Mouse (Mus musculus): ENCODE measurements around the gene Cspg5. TPM values are rescaled to one million over a fixed set of nuclear protein-coding genes. Genes with fewer than 3 reads are reported as not detected.

Cspg5 gene
- polyA plus RNA-seq, 1 experiment from 2014 or later: 3.5 TPM

GRCm38 (mm10) chr9:110293254-110293718 lies 49.7 kb downstream of the Cspg5 start:
- Histone ChIP-seq H3K4me2 (ENCODE audit: low read length) (no peak overlapping the region), H3K36me3 (ENCODE audit: control insufficient read depth, insufficient read depth, low read length) (no peaks in the 10 kb centered on the region), H3K4me3 (ENCODE audit: low read depth, low read length) (no peak overlapping the region), H3K4me1 (replicated peaks; ENCODE audit: control insufficient read depth, insufficient read depth, low read length) (no peaks in the 10 kb centered on the region), H3K9me3 (ENCODE audit: control insufficient read depth, low read length) (no peaks in the 10 kb centered on the region), H3K27ac (ENCODE audit: low read depth) (no peak overlapping the region), H3K27me3 (replicated peaks; ENCODE audit: control insufficient read depth, insufficient read depth, low read length) (no peaks in the 10 kb centered on the region), H3K9ac (ENCODE audit: low read length) (no peak overlapping the region)
- WGBS: 67% methylated on average over 12 of the region's 12 CpGs
- ATAC-seq (replicated peaks; ENCODE audit: low FRiP score, low TSS enrichment, low read depth) (no peak), DNase-seq (ENCODE audit: low spot score) (no peak)

DNA sequence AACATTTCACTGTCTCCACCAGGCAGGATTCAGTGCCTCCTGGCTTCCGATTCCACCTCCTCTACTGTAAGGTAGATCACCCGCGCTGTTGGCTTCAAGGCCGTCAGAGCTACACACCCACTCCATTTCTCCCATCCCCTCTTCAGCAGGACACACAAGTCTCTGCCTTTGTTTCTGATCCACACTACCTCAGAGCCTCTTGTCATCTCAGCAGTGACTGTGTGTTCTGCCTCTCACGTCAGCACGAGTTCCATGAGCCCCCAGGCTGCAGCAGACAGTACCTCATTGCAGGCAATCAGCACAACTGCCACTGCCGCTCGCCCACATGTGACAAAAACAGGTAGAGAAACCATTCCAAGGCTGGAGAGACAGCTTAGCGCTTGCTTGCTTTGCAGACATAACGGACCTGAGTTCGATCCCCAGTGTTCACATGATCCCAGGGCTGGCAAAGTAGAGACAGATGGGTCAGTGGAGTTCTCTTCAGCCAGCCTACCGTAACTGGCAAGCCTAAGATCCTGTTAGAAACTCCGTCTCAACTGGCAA lies 50.4 kb downstream of the Cspg5 start:
- no peak overlapping the region for H3K4me2 ChIP-seq (ENCODE audit: low read length)
- H3K9me3 ChIP-seq (ENCODE audit: control insufficient read depth, low read length): no peaks in the 10 kb centered on the region
- ATAC-seq (replicated peaks; ENCODE audit: low FRiP score, low TSS enrichment, low read depth) (no peak), DNase-seq (ENCODE audit: low spot score) (no peak)
- no peak overlapping the region for H3K27ac ChIP-seq (ENCODE audit: low read depth)
- no peaks in the 10 kb centered on the region for H3K27me3 ChIP-seq (replicated peaks; ENCODE audit: control insufficient read depth, insufficient read depth, low read length)
- H3K4me1 ChIP-seq (replicated peaks; ENCODE audit: control insufficient read depth, insufficient read depth, low read length): no peaks in the 10 kb centered on the region
- no peak overlapping the region for H3K9ac ChIP-seq (ENCODE audit: low read length)
- H3K36me3 ChIP-seq (ENCODE audit: control insufficient read depth, insufficient read depth, low read length): no peaks in the 10 kb centered on the region
- 81% methylated on average over 13 of the region's 13 CpGs for whole genome bisulfite sequencing
- no peak overlapping the region for H3K4me3 ChIP-seq (ENCODE audit: low read depth, low read length)

GRCm38 (mm10) chr9:110294786-110295185 lies 51.2 kb downstream of the Cspg5 start:
- no peaks in the 10 kb centered on the region for H3K27me3 ChIP-seq (replicated peaks; ENCODE audit: control insufficient read depth, insufficient read depth, low read length)
- H3K9ac ChIP-seq (ENCODE audit: low read length): no peak overlapping the region
- no peak overlapping the region for H3K4me3 ChIP-seq (ENCODE audit: low read depth, low read length)
- DNase-seq (ENCODE audit: low spot score) (no peak), ATAC-seq (replicated peaks; ENCODE audit: low FRiP score, low TSS enrichment, low read depth) (no peak)
- WGBS: 35% methylated on average over 3 of the region's 3 CpGs
- H3K4me2 ChIP-seq (ENCODE audit: low read length): no peak overlapping the region
- no peaks in the 10 kb centered on the region for H3K9me3 ChIP-seq (ENCODE audit: control insufficient read depth, low read length)
- no peaks in the 10 kb centered on the region for H3K36me3 ChIP-seq (ENCODE audit: control insufficient read depth, insufficient read depth, low read length)
- H3K27ac ChIP-seq (ENCODE audit: low read depth): no peak overlapping the region
- no peaks in the 10 kb centered on the region for H3K4me1 ChIP-seq (replicated peaks; ENCODE audit: control insufficient read depth, insufficient read depth, low read length)

DNA sequence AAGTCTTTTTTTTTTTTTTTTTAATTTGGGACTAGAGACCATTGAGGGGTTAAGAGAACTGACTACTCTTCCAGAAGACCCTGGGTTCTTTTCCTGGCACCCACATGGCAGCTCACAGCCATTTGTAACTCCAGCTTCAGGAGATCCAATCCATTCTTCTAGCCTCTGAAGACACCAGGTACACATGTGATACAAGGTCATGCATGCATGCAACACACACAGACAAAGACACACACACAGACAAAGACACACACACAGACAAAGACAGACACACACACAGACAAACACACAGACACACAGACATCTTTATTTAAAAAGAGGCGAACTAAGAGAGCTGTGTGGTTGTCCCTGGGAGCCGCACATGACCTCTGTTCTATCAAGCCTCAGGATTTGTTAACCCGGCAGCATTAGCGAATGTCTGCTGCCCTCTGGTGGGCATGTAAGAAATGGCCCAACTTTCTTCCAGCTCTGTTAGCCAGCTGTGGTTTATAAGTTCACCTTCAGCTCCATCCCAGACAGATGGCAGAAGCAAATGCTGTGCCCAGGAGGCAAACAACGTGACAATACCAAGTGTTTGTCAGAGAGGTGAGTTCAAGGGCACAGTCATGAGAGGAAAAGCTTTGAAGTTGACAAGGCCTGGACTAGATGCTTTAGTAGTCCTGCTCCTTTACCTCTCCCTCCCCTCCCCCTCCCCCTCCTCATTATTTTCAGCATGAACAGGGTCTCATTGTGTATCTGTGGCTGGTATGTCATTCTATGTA lies 53.5 kb downstream of the Cspg5 start:
- 7% methylated on average over 5 of the region's 5 CpGs for WGBS
- H3K36me3 ChIP-seq (ENCODE audit: control insufficient read depth, insufficient read depth, low read length): no peaks in the 10 kb centered on the region

GRCm38 (mm10) chr9:110304516-110304915 lies 60.9 kb downstream of the Cspg5 start:
- 3% methylated on average over 4 of the region's 4 CpGs for WGBS
- 0 out of 2 replicates have a peak, but pooled peaks cover 5% of the 10 kb centered on the region for H3K9me3 ChIP-seq (ENCODE audit: control insufficient read depth, low read length)
- H3K4me2 ChIP-seq (ENCODE audit: low read length): peak overlapping the region; percentile 71
- no peaks in the 10 kb centered on the region for H3K27me3 ChIP-seq (replicated peaks; ENCODE audit: control insufficient read depth, insufficient read depth, low read length)
- H3K9ac ChIP-seq (ENCODE audit: low read length): peak overlapping the region; percentile 54
- DNase-seq (ENCODE audit: low spot score) (peak; percentile 71), ATAC-seq (replicated peaks; ENCODE audit: low FRiP score, low TSS enrichment, low read depth) (0 out of 2 replicates have a peak, but pooled peaks have one; percentile 6)
- H3K4me1 ChIP-seq (replicated peaks; ENCODE audit: control insufficient read depth, insufficient read depth, low read length): no peaks in the 10 kb centered on the region
- H3K27ac ChIP-seq (ENCODE audit: low read depth): peak overlapping the region; percentile 92
- H3K4me3 ChIP-seq (ENCODE audit: low read depth, low read length): peak overlapping the region; percentile 60
- no peaks in the 10 kb centered on the region for H3K36me3 ChIP-seq (ENCODE audit: control insufficient read depth, insufficient read depth, low read length)

More for the DNA sequence above, 53.5 kb downstream of the Cspg5 start:
- H3K9me3 ChIP-seq (ENCODE audit: control insufficient read depth, low read length): 0 out of 2 replicates have a peak, but pooled peaks cover 5% of the 10 kb centered on the region
- H3K4me2 ChIP-seq (ENCODE audit: low read length): no peak overlapping the region
- no peak overlapping the region for H3K9ac ChIP-seq (ENCODE audit: low read length)
- no peak overlapping the region for H3K27ac ChIP-seq (ENCODE audit: low read depth)
- no peaks in the 10 kb centered on the region for H3K27me3 ChIP-seq (replicated peaks; ENCODE audit: control insufficient read depth, insufficient read depth, low read length)
- H3K4me3 ChIP-seq (ENCODE audit: low read depth, low read length): no peak overlapping the region
- peak; percentile 48; the same call in 1 of the 2 replicates for ATAC-seq (replicated peaks; ENCODE audit: low FRiP score, low TSS enrichment, low read depth)
- DNase-seq (ENCODE audit: low spot score): peak; percentile 90
- H3K4me1 ChIP-seq (replicated peaks; ENCODE audit: control insufficient read depth, insufficient read depth, low read length): no peaks in the 10 kb centered on the region

DNA sequence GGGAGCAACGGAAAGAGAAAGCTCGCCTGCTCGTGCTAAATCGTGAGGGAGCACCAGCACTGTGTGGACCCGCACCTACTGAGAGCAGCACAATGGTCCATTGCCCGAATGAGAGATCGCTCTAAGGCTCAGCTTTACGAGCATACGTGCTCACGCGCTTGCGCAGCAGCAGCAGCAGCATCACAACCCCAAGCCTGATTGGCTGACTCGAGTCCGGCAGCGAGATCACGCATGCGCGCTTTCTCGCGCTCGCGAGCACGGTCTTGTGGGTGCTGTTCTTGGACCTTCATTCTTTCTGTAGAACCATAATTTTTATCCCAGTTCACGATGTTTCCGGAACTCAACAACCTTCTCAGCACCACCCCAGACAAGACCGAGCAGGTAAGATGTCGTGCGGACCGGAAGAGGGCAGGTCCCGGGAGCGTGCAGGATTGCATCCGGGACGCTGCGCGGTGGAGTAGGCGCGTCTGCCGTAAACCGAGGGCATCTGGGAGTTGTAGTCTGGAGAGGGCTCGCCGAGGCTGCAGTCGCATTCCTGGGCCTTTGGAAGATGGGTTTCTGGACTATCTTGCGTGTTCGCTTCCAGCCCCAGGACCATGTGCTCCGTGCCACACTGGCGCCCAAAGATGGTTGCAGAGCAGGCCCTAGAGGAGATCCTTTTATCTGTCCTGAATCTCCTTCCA lies 61.5 kb downstream of the Cspg5 start, which contains the start of gene Elp6:
Elp6 (plus strand) TSS at position 205 of the 683 bp plus-strand sequence.
- Histone ChIP-seq H3K4me1 (replicated peaks; ENCODE audit: control insufficient read depth, insufficient read depth, low read length) (no peaks in the 10 kb centered on the region), H3K27ac (ENCODE audit: low read depth) (peak within 1 kb of the TSS; percentile 92), H3K9ac (ENCODE audit: low read length) (peak within 1 kb of the TSS; percentile 54), H3K36me3 (ENCODE audit: control insufficient read depth, insufficient read depth, low read length) (peaks cover 4% of the 10 kb centered on the region), H3K4me2 (ENCODE audit: low read length) (peak within 1 kb of the TSS; percentile 71), H3K27me3 (replicated peaks; ENCODE audit: control insufficient read depth, insufficient read depth, low read length) (no peaks in the 10 kb centered on the region), H3K9me3 (ENCODE audit: control insufficient read depth, low read length) (0 out of 2 replicates have a peak, but pooled peaks cover 5% of the 10 kb centered on the region), H3K4me3 (ENCODE audit: low read depth, low read length) (peak within 1 kb of the TSS; percentile 60)
- DNase-seq (ENCODE audit: low spot score) (peak; percentile 97), ATAC-seq (replicated peaks; ENCODE audit: low FRiP score, low TSS enrichment, low read depth) (peak; percentile 98)
- WGBS: under 1% methylated on average over 46 of the region's 46 CpGs

DNA sequence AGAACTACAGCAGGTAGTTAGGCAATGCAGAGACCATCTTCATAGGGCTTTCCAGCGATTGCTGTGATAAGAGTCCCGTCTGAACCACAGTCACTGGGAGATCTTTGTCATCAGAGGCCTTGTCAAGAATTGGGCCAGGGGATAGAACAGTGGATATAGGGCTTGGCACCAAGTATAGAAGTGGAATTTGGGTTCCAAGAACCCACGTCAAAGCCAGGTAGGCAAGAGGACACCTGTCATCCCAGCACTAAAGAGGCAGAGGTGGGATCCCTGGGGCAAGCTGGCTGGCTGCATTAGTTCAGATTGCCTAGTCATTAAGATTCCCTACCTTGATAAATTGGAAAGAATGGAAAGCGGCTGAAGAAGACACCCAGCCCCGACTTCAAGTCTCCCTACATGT lies 62.8 kb downstream of the Cspg5 start:
- WGBS: 95% methylated on average over 5 of the region's 5 CpGs
- no peak for DNase-seq (ENCODE audit: low spot score)
- H3K9ac ChIP-seq (ENCODE audit: low read length): no peak overlapping the region

More for the DNA sequence above, 62.8 kb downstream of the Cspg5 start:
- H3K4me3 ChIP-seq (ENCODE audit: low read depth, low read length): no peak overlapping the region
- no peak for ATAC-seq (replicated peaks; ENCODE audit: low FRiP score, low TSS enrichment, low read depth)
- H3K27me3 ChIP-seq (replicated peaks; ENCODE audit: control insufficient read depth, insufficient read depth, low read length): no peaks in the 10 kb centered on the region
- H3K4me2 ChIP-seq (ENCODE audit: low read length): no peak overlapping the region
- H3K27ac ChIP-seq (ENCODE audit: low read depth): no peak overlapping the region
- H3K36me3 ChIP-seq (ENCODE audit: control insufficient read depth, insufficient read depth, low read length): peaks cover 16% of the 10 kb centered on the region
- H3K4me1 ChIP-seq (replicated peaks; ENCODE audit: control insufficient read depth, insufficient read depth, low read length): no peaks in the 10 kb centered on the region
- H3K9me3 ChIP-seq (ENCODE audit: control insufficient read depth, low read length): 0 out of 2 replicates have a peak, but pooled peaks cover 5% of the 10 kb centered on the region
